Mouse (Mus musculus) myocyte (in vitro differentiated cells): Measurements from ENCODE around the gene Prkaa2.

Experiments used
- MYOD1 ChIP-seq, 3 experiments: IDR thresholded peaks; one replicate each; pipeline ENCODE4 v1.6.1; 2011; ENCODE audit warnings: control low read depth in 2 of 3, low read depth in 2 of 3, mild to moderate bottlenecking in 2 of 3, moderate library complexity in 1 of 3; ENCODE audit not compliant: insufficient read length in 2 of 3, control insufficient read depth in 1 of 3
- POLR2AphosphoS2 ChIP-seq: IDR thresholded peaks from one replicate; pipeline ENCODE4 v1.6.1; 2011; ENCODE audit warnings: low read depth, control low read depth; ENCODE audit not compliant: insufficient read length
- TCF12 ChIP-seq: IDR thresholded peaks from one replicate; pipeline ENCODE4 v1.6.1; 2011; ENCODE audit warnings: mild to moderate bottlenecking, control low read depth; ENCODE audit not compliant: poor library complexity, insufficient read depth, severe bottlenecking
- TCF3 ChIP-seq: IDR thresholded peaks from one replicate; pipeline ENCODE4 v1.6.1; 2011; ENCODE audit warnings: low read depth, control low read depth; ENCODE audit not compliant: insufficient read length
- USF1 ChIP-seq: IDR thresholded peaks from one replicate; pipeline ENCODE4 v1.6.1; 2011; ENCODE audit warnings: low read depth, mild to moderate bottlenecking, control low read depth, moderate library complexity

DNA sequence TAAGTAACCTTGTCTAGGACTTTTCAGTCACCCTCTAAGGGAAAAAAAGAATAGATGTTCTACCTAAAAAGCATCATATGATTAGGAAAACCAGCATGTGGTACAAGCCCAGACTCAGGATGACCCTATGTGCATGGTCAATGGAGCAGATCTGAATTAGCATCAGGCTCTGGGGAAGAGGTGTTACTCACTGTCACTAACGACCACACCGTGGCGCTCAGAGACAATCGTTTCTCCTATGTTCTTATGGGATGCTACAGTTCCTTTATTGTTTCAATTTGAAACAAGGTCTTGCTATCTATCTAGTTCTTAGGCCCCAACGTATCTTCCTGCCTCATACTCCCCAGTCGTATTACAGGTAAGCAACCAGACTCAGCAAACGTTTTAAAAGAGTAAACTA is 76.5 kb downstream of the Prkaa2 start:
- TF ChIP-seq TCF12 (no peak), USF1 (no peak), MYOD1 (IDR thresholded peaks at IDR 0.05; ENCODE audit: control insufficient read depth in 1 of 3, insufficient read length in 2 of 3, low read depth in 2 of 3) (no peak), POLR2AphosphoS2 (no peak), TCF3 (no peak)
